ENCODE assay signal across 8 mouse cellular contexts in genomic region chr4:117132794-117133143, GRCm38 (mm10). TPM values are rescaled to one million over a fixed set of nuclear protein-coding genes. Genes with fewer than 3 reads are reported as not detected.
DNase-seq lines count a peak whose midpoint lies in the region; ATAC-seq and TF ChIP-seq lines count a peak whose summit lies in the region.

No protein-coding gene starts in this region.

- H3K27me3 ChIP-seq in kidney, embryonic 15.5 days: peaks cover 22% of the 10 kb centered on the region
- H3K27me3 ChIP-seq in embryonic facial prominence, embryonic 10.5 days (replicated peaks; ENCODE audit: low read depth, poor library complexity, severe bottlenecking): peaks cover 45% of the 10 kb centered on the region
- no peaks in the 10 kb centered on the region for H3K27me3 ChIP-seq in hindbrain, postnatal 0 days (ENCODE audit: insufficient read depth, low read length)
- no peaks in the 10 kb centered on the region for H3K27me3 ChIP-seq in midbrain, postnatal 0 days (ENCODE audit: insufficient read depth, low read length)

- no peak overlapping the region for H3K27ac ChIP-seq in kidney, embryonic 15.5 days
- 0 out of 2 replicates have a peak overlapping the region, but pooled peaks have one; percentile 2 for H3K27ac ChIP-seq in embryonic facial prominence, embryonic 10.5 days (replicated peaks)
- H3K27ac ChIP-seq in hindbrain, postnatal 0 days: peak overlapping the region; percentile 90
- H3K27ac ChIP-seq in midbrain, postnatal 0 days (ENCODE audit: low read depth, low read length): peak overlapping the region; percentile 85

- peak overlapping the region; percentile 99 for H3K4me2 ChIP-seq in kidney, embryonic 15.5 days
- H3K4me2 ChIP-seq in hindbrain, postnatal 0 days (ENCODE audit: low read depth, low read length): peak overlapping the region; percentile 72
- H3K4me2 ChIP-seq in midbrain, postnatal 0 days (ENCODE audit: low read depth, low read length, poor library complexity, severe bottlenecking): peak overlapping the region; percentile 55

- TF ChIP-seq CTCF in hindbrain, postnatal 0 days (IDR thresholded peaks at IDR 0.05; ENCODE audit: low read depth): no peak
- no peak for TF ChIP-seq CTCF in midbrain, postnatal 0 days (IDR thresholded peaks at IDR 0.05)

- no peak for DNase-seq in kidney, postnatal 10 days
- no peak for DNase-seq in embryonic facial prominence, embryonic 10.5 days (ENCODE audit: low spot score)
- peak; percentile 25 for DNase-seq in hindbrain, postnatal 0 days (ENCODE audit: low spot score)
- DNase-seq in midbrain, postnatal 0 days (ENCODE audit: low spot score): no peak
- DNase-seq in thymus, postnatal 25 days: no peak
- DNase-seq in right cerebral cortex, postnatal 14 days: no peak
- DNase-seq in thymus, postnatal 10 days (ENCODE audit: low spot score in 2 of 2): no peak

- 25% methylated on average over 11 of the region's 11 CpGs for WGBS in kidney, embryonic 15.5 days
- WGBS in embryonic facial prominence, embryonic 10.5 days: 3% methylated on average over 11 of the region's 11 CpGs
- WGBS in hindbrain, postnatal 0 days: 12% methylated on average over 11 of the region's 11 CpGs
- 7% methylated on average over 11 of the region's 11 CpGs for WGBS in midbrain, postnatal 0 days

- no peaks in the 10 kb centered on the region for H3K9me3 ChIP-seq in kidney, embryonic 15.5 days (replicated peaks)
- no peaks in the 10 kb centered on the region for H3K9me3 ChIP-seq in embryonic facial prominence, embryonic 10.5 days
- no peaks in the 10 kb centered on the region for H3K9me3 ChIP-seq in hindbrain, postnatal 0 days (ENCODE audit: low read length)
- H3K9me3 ChIP-seq in midbrain, postnatal 0 days (ENCODE audit: low read length): no peaks in the 10 kb centered on the region

- H3K36me3 ChIP-seq in kidney, embryonic 15.5 days: peaks cover 17% of the 10 kb centered on the region; the same call in 1 of the 2 replicates
- H3K36me3 ChIP-seq in embryonic facial prominence, embryonic 10.5 days (replicated peaks): peaks cover 36% of the 10 kb centered on the region
- H3K36me3 ChIP-seq in hindbrain, postnatal 0 days (ENCODE audit: insufficient read depth, low read length): peaks cover 35% of the 10 kb centered on the region
- H3K36me3 ChIP-seq in midbrain, postnatal 0 days (ENCODE audit: insufficient read depth, low read length): peaks cover 30% of the 10 kb centered on the region

- peaks cover 21% of the 10 kb centered on the region for H3K4me1 ChIP-seq in kidney, embryonic 15.5 days
- peaks cover 52% of the 10 kb centered on the region for H3K4me1 ChIP-seq in embryonic facial prominence, embryonic 10.5 days
- H3K4me1 ChIP-seq in hindbrain, postnatal 0 days (ENCODE audit: insufficient read depth, low read length): 0 out of 2 replicates have a peak, but pooled peaks cover 8% of the 10 kb centered on the region
- H3K4me1 ChIP-seq in midbrain, postnatal 0 days (ENCODE audit: insufficient read depth, low read length): peaks cover 7% of the 10 kb centered on the region; the same call in 1 of the 2 replicates

- peak overlapping the region; percentile 88 for H3K9ac ChIP-seq in kidney, embryonic 15.5 days
- peak overlapping the region; percentile 87 for H3K9ac ChIP-seq in hindbrain, postnatal 0 days (replicated peaks; ENCODE audit: low read length)
- peak overlapping the region; percentile 86 for H3K9ac ChIP-seq in midbrain, postnatal 0 days (replicated peaks; ENCODE audit: low read length, poor library complexity, severe bottlenecking)

- ATAC-seq in kidney, embryonic 15.5 days (replicated peaks; ENCODE audit: low FRiP score): no peak
- no peak for ATAC-seq in hindbrain, postnatal 0 days
- no peak for ATAC-seq in midbrain, postnatal 0 days (ENCODE audit: low FRiP score)

- H3K4me3 ChIP-seq in kidney, embryonic 15.5 days (replicated peaks): peak overlapping the region; percentile 79
- peak overlapping the region; percentile 92 for H3K4me3 ChIP-seq in embryonic facial prominence, embryonic 10.5 days
- H3K4me3 ChIP-seq in hindbrain, postnatal 0 days (ENCODE audit: low read length): peak overlapping the region; percentile 79
- H3K4me3 ChIP-seq in midbrain, postnatal 0 days (ENCODE audit: low read depth, low read length): peak overlapping the region; percentile 83

RNA-seq across cellular contexts. Expression of gene Plk3, which starts 1.0 kb away (rescaled TPM):
- polyA plus RNA-seq in kidney, embryonic 15.5 days (2015; fragmentation: Nextera tagmentation; extraction: Ambion mirVana): 2.9 and 3.5 TPM in 2 replicates
- polyA plus RNA-seq in embryonic facial prominence, embryonic 10.5 days (2016; fragmentation: Nextera tagmentation; extraction: Ambion mirVana): 7.9 and 15.1 TPM in 2 replicates
- total RNA-seq in hindbrain, postnatal 0 days (2014; rRNA removed): 23.9 and 29.8 TPM in 2 replicates
- 26.8 and 29.1 TPM in 2 replicates for polyA plus RNA-seq in hindbrain, postnatal 0 days (2015; fragmentation: Nextera tagmentation; extraction: Ambion mirVana)
- 20.8 and 28.2 TPM in 2 replicates for total RNA-seq in midbrain, postnatal 0 days (2014; rRNA removed)
- polyA plus RNA-seq in midbrain, postnatal 0 days (2015; fragmentation: Nextera tagmentation; extraction: Ambion mirVana): 26.6 and 26.8 TPM in 2 replicates

RNA-seq across cellular contexts. Expression of gene Tctex1d4, which starts 6.2 kb away (rescaled TPM):
- not detected in 2 replicates for polyA plus RNA-seq in kidney, embryonic 15.5 days (2015; fragmentation: Nextera tagmentation; extraction: Ambion mirVana)
- not detected in 2 replicates for polyA plus RNA-seq in embryonic facial prominence, embryonic 10.5 days (2016; fragmentation: Nextera tagmentation; extraction: Ambion mirVana)
- total RNA-seq in hindbrain, postnatal 0 days (2014; rRNA removed): 2.0 and 5.8 TPM in 2 replicates
- 2.0 and 2.8 TPM in 2 replicates for polyA plus RNA-seq in hindbrain, postnatal 0 days (2015; fragmentation: Nextera tagmentation; extraction: Ambion mirVana)
- 1.3 and 5.8 TPM in 2 replicates for total RNA-seq in midbrain, postnatal 0 days (2014; rRNA removed)
- polyA plus RNA-seq in midbrain, postnatal 0 days (2015; fragmentation: Nextera tagmentation; extraction: Ambion mirVana): 1.2 TPM in 2 replicates

RNA-seq across cellular contexts. Expression of gene Btbd19, which starts 7.2 kb away (rescaled TPM):
- 5.2 and 6.6 TPM in 2 replicates for polyA plus RNA-seq in kidney, embryonic 15.5 days (2015; fragmentation: Nextera tagmentation; extraction: Ambion mirVana)
- 3.6 and 4.0 TPM in 2 replicates for polyA plus RNA-seq in embryonic facial prominence, embryonic 10.5 days (2016; fragmentation: Nextera tagmentation; extraction: Ambion mirVana)
- 7.8 and 9.1 TPM in 2 replicates for total RNA-seq in hindbrain, postnatal 0 days (2014; rRNA removed)
- polyA plus RNA-seq in hindbrain, postnatal 0 days (2015; fragmentation: Nextera tagmentation; extraction: Ambion mirVana): 4.9 and 5.4 TPM in 2 replicates
- total RNA-seq in midbrain, postnatal 0 days (2014; rRNA removed): 7.3 and 8.2 TPM in 2 replicates
- polyA plus RNA-seq in midbrain, postnatal 0 days (2015; fragmentation: Nextera tagmentation; extraction: Ambion mirVana): 3.8 and 4.2 TPM in 2 replicates

RNA-seq across cellular contexts. Expression of gene Rps8, which starts 23.3 kb away (rescaled TPM):
- 1,027 and 1,077 TPM in 2 replicates for polyA plus RNA-seq in kidney, embryonic 15.5 days (2015; fragmentation: Nextera tagmentation; extraction: Ambion mirVana)
- 897 and 923 TPM in 2 replicates for polyA plus RNA-seq in embryonic facial prominence, embryonic 10.5 days (2016; fragmentation: Nextera tagmentation; extraction: Ambion mirVana)
- total RNA-seq in hindbrain, postnatal 0 days (2014; rRNA removed): 463 and 470 TPM in 2 replicates
- 523 and 530 TPM in 2 replicates for polyA plus RNA-seq in hindbrain, postnatal 0 days (2015; fragmentation: Nextera tagmentation; extraction: Ambion mirVana)
- 439 and 604 TPM in 2 replicates for total RNA-seq in midbrain, postnatal 0 days (2014; rRNA removed)
- polyA plus RNA-seq in midbrain, postnatal 0 days (2015; fragmentation: Nextera tagmentation; extraction: Ambion mirVana): 475 and 493 TPM in 2 replicates

RNA-seq across cellular contexts. Expression of gene Ptch2, which starts 36.9 kb away (rescaled TPM):
- polyA plus RNA-seq in kidney, embryonic 15.5 days (2015; fragmentation: Nextera tagmentation; extraction: Ambion mirVana): 7.6 and 10.2 TPM in 2 replicates
- 9.2 and 10.4 TPM in 2 replicates for polyA plus RNA-seq in embryonic facial prominence, embryonic 10.5 days (2016; fragmentation: Nextera tagmentation; extraction: Ambion mirVana)
- 16.1 and 18.8 TPM in 2 replicates for total RNA-seq in hindbrain, postnatal 0 days (2014; rRNA removed)
- polyA plus RNA-seq in hindbrain, postnatal 0 days (2015; fragmentation: Nextera tagmentation; extraction: Ambion mirVana): 4.1 and 4.4 TPM in 2 replicates
- 6.8 and 12.2 TPM in 2 replicates for total RNA-seq in midbrain, postnatal 0 days (2014; rRNA removed)
- polyA plus RNA-seq in midbrain, postnatal 0 days (2015; fragmentation: Nextera tagmentation; extraction: Ambion mirVana): 3.5 and 3.7 TPM in 2 replicates
